Comparison of ENCODE assay signal across 19 mouse cellular contexts in genomic region chr4:100233770-100234169, GRCm38 (mm10).
DNase-seq lines count a peak whose midpoint lies in the region; ATAC-seq and TF ChIP-seq lines count a peak whose summit lies in the region.
"Had no signal": no experiment of that assay in that cellular context is flagged by ENCODE, and none has a peak within 500 bp of the region (broad histone marks: within the 10 kb centered on the region; RNA-seq: fewer than 3 reads in every experiment).

No protein-coding gene starts in this region.

- H3K9ac ChIP-seq in intestine, embryonic 14.5 days (ENCODE audit: low read length), result no peak overlapping the region
- no peak overlapping the region for H3K9ac ChIP-seq in intestine, postnatal 0 days (ENCODE audit: low read depth, low read length)
- H3K9ac ChIP-seq in kidney, embryonic 15.5 days, result no peak overlapping the region
- H3K9ac ChIP-seq: forebrain, embryonic 13.5 days; forebrain, postnatal 0 days; hindbrain, embryonic 12.5 days had no signal

- no peak overlapping the region for H3K27ac ChIP-seq in intestine, embryonic 14.5 days (ENCODE audit: low read depth)
- no peak overlapping the region for H3K27ac ChIP-seq in intestine, postnatal 0 days (ENCODE audit: low read depth, low read length)
- peak overlapping the region; percentile 6; the same call in 1 of the 2 replicates for H3K27ac ChIP-seq in kidney, adult 2 months (ENCODE audit: insufficient read depth, low read depth, low read length)
- H3K27ac ChIP-seq in kidney, embryonic 15.5 days, result no peak overlapping the region
- H3K27ac ChIP-seq: embryonic facial prominence, embryonic 10.5 days; forebrain, embryonic 13.5 days; heart, embryonic 10.5 days; hindbrain, embryonic 12.5 days had no signal

- H3K4me2 ChIP-seq in intestine, embryonic 14.5 days (ENCODE audit: low read length), result no peak overlapping the region
- no peak overlapping the region for H3K4me2 ChIP-seq in intestine, postnatal 0 days (replicated peaks; ENCODE audit: low read depth)
- no peak overlapping the region for H3K4me2 ChIP-seq in kidney, embryonic 15.5 days
- H3K4me2 ChIP-seq: forebrain, embryonic 13.5 days; hindbrain, embryonic 12.5 days had no signal

- no peak for TF ChIP-seq POLR2A in kidney, adult 2 months (IDR thresholded peaks at IDR 0.05; ENCODE audit: low read depth, low read length)

- peaks cover 8% of the 10 kb centered on the region; the same call in 1 of the 2 replicates for H3K4me1 ChIP-seq in intestine, embryonic 14.5 days (replicated peaks; ENCODE audit: control insufficient read depth, insufficient read depth, low read length)
- H3K4me1 ChIP-seq in intestine, postnatal 0 days (replicated peaks; ENCODE audit: control insufficient read depth, insufficient read depth, low read length), result no peaks in the 10 kb centered on the region
- H3K4me1 ChIP-seq in kidney, adult 2 months (ENCODE audit: control insufficient read depth, insufficient read depth, low read length), result peaks cover 12% of the 10 kb centered on the region; the same call in 1 of the 2 replicates
- peaks cover 15% of the 10 kb centered on the region for H3K4me1 ChIP-seq in kidney, embryonic 15.5 days
- H3K4me1 ChIP-seq: forebrain, embryonic 13.5 days; hindbrain, embryonic 12.5 days had no signal

- no peaks in the 10 kb centered on the region for H3K9me3 ChIP-seq in intestine, embryonic 14.5 days (ENCODE audit: control insufficient read depth, low read length)
- H3K9me3 ChIP-seq in intestine, postnatal 0 days (ENCODE audit: control insufficient read depth), result no peaks in the 10 kb centered on the region
- H3K9me3 ChIP-seq in kidney, embryonic 15.5 days (replicated peaks), result no peaks in the 10 kb centered on the region
- H3K9me3 ChIP-seq: embryonic facial prominence, embryonic 10.5 days; forebrain, embryonic 13.5 days; heart, embryonic 10.5 days; hindbrain, embryonic 12.5 days had no signal

- no peaks in the 10 kb centered on the region for H3K36me3 ChIP-seq in intestine, embryonic 14.5 days (ENCODE audit: control insufficient read depth, insufficient read depth, low read length)
- no peaks in the 10 kb centered on the region for H3K36me3 ChIP-seq in intestine, postnatal 0 days (ENCODE audit: control insufficient read depth, insufficient read depth)
- H3K36me3 ChIP-seq in kidney, adult 2 months (ENCODE audit: control insufficient read depth, insufficient read depth, low read length), result no peaks in the 10 kb centered on the region
- H3K36me3 ChIP-seq in kidney, embryonic 15.5 days, result no peaks in the 10 kb centered on the region
- H3K36me3 ChIP-seq: embryonic facial prominence, embryonic 10.5 days; heart, embryonic 10.5 days; hindbrain, embryonic 12.5 days had no signal

- no peak for ATAC-seq in intestine, embryonic 14.5 days (replicated peaks; ENCODE audit: low FRiP score, low TSS enrichment, low read depth)
- ATAC-seq in intestine, postnatal 0 days, result no peak
- no peak for ATAC-seq in kidney, embryonic 15.5 days (replicated peaks; ENCODE audit: low FRiP score)
- ATAC-seq: forebrain, embryonic 13.5 days; forebrain, postnatal 0 days had no signal

- H3K27me3 ChIP-seq in intestine, embryonic 14.5 days (replicated peaks; ENCODE audit: control insufficient read depth, insufficient read depth, low read length), result no peaks in the 10 kb centered on the region
- H3K27me3 ChIP-seq in intestine, postnatal 0 days (replicated peaks; ENCODE audit: control insufficient read depth, insufficient read depth, low read length), result no peaks in the 10 kb centered on the region
- no peaks in the 10 kb centered on the region for H3K27me3 ChIP-seq in kidney, adult 2 months (replicated peaks; ENCODE audit: control insufficient read depth, insufficient read depth, low read length)
- H3K27me3 ChIP-seq in kidney, embryonic 15.5 days, result no peaks in the 10 kb centered on the region
- H3K27me3 ChIP-seq: forebrain, embryonic 13.5 days; hindbrain, embryonic 12.5 days had no signal

- peak; percentile 38 for DNase-seq in intestine, embryonic 14.5 days (ENCODE audit: low spot score)
- DNase-seq in kidney, adult 2 months, result peak; percentile 79
- DNase-seq in kidney, postnatal 14 days, result peak; percentile 41
- no peak for DNase-seq in ovary, postnatal 36 days (ENCODE audit: low spot score)
- DNase-seq in adrenal gland, adult 18-20 months (ENCODE audit: low spot score in 2 of 2), result no peak
- DNase-seq: adrenal gland, postnatal 25 days; cerebellum, adult 18-20 months; cerebellum, adult 9-11 months; cerebellum, postnatal 36 days; forebrain, postnatal 0 days; gastrocnemius, postnatal 25 days; heart, postnatal 10 days; heart, postnatal 4 days had no signal

- H3K4me3 ChIP-seq in intestine, embryonic 14.5 days (ENCODE audit: low read depth, low read length), result no peak overlapping the region
- H3K4me3 ChIP-seq in intestine, postnatal 0 days (ENCODE audit: low read depth, low read length), result no peak overlapping the region
- no peak overlapping the region for H3K4me3 ChIP-seq in kidney, adult 2 months (ENCODE audit: insufficient read depth, low read depth, low read length)
- no peak overlapping the region for H3K4me3 ChIP-seq in kidney, embryonic 15.5 days (replicated peaks)
- H3K4me3 ChIP-seq: embryonic facial prominence, embryonic 10.5 days; forebrain, embryonic 13.5 days; heart, embryonic 10.5 days; hindbrain, embryonic 12.5 days had no signal

- 48% methylated on average over 10 of the region's 10 CpGs for WGBS in intestine, embryonic 14.5 days
- 60% methylated on average over 10 of the region's 10 CpGs for WGBS in intestine, postnatal 0 days
- 63% methylated on average over 10 of the region's 10 CpGs for WGBS in kidney, adult 2 months
- 86% methylated on average over 10 of the region's 10 CpGs for WGBS in kidney, embryonic 15.5 days

- no peak for TF ChIP-seq CTCF in intestine, postnatal 0 days (IDR thresholded peaks at IDR 0.05; ENCODE audit: low read depth)
- no peak for TF ChIP-seq CTCF in kidney, adult 2 months (conservative IDR thresholded peaks at IDR 0.05; ENCODE audit: insufficient read depth, insufficient read length, low read depth, low read length)

Comparison
In these comparisons a context has a peak if more than half of its experiments do, and no peak if none do; other contexts are left out.
1. DNase-seq: peak in intestine, embryonic 14.5 days (single experiment), kidney, adult 2 months (single experiment) and kidney, postnatal 14 days (single experiment); none in ovary, postnatal 36 days (single experiment) and adrenal gland, adult 18-20 months (0 of 2).